Mouse (Mus musculus) brown adipose tissue, adult 24 weeks (tissue): Measurements from ENCODE around the gene Ncdn. TPM values are rescaled to one million over a fixed set of nuclear protein-coding genes. Genes with fewer than 3 reads are reported as not detected.
A peak's percentile ranks its signal among the peaks of the same experiment; 100 is the strongest.

Source experiments
- H3K27ac ChIP-seq: fragments of 200-500 bp; replicated peaks from 2 replicates; pipeline ENCODE4 v1.5.1; 2012; ENCODE audit warnings: low read depth, mild to moderate bottlenecking, low read length
- H3K4me1 ChIP-seq: fragments of 200-500 bp; 2 replicates; pipeline ENCODE4 v1.6.1; 2012; ENCODE audit warnings: low read length, mixed read lengths; ENCODE audit not compliant: control insufficient read depth, insufficient read depth, insufficient read length
- H3K4me3 ChIP-seq: fragments of 200-500 bp; 2 replicates; pipeline ENCODE4 v1.5.1; 2012; ENCODE audit warnings: low read depth, mild to moderate bottlenecking, low read length, moderate library complexity; ENCODE audit not compliant: insufficient read depth
- polyA plus RNA-seq: library from polyadenylated mRNA; stranded (reverse); fragments of >200 nt; gene quantifications from 2 replicates; pipeline ENCODE4 v1.2.4, GENCODE M21; 2012; ENCODE audit not compliant: missing spikeins, insufficient read depth, insufficient read length

The Ncdn gene
- polyA plus RNA-seq = 6.8 and 7.1 TPM in 2 replicates

DNA sequence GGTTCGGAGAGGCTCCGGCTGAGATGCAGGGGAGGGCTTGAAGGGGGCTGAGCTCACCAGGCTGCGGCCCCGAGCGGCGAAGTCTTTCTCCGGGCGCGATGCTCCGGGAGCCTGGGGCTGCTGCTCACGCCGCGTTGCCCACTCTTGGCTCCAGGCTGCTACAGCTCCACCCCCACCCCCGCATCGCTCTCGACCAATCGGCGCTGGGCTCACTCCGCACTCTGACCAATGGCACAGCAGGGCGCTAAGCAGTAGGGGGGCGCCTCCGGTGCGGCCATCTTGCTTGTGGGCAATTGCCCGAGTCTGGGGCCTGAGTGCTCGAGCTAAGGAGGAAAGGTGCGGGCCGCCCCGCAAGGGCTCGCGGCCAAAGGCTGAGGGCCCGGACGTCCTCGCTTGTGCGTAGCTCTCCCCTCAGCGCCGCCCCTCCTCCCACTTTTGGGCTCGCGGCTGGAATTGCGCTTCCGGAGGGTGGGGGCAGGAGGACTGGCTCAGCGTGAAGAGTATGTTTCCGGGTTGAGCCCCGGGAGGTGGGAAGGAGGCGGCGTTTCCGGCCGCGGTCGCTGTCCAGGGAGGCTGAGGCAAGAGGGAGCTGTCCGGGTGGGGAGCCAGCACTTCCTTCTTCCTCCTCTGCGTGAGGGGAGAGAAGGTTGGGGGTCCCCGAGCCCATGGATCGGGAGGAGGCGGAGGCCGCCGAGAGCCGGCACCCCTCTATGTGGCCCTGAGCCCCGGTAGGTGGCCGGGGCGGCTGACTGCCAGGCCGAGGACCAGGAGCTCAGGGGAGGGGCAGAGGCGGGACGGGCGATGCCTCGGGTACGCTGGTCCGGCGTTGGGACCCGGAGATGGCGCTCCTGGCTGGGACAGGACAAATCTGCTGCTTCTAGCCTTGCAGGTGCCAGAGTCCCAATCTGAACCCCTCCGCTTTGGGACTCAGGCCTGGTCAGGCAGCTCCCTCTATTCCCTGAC lies at the start of gene Ncdn, which contains the start of gene AU040320:
Gene Ncdn (minus strand): TSS at position 171 of the 963 bp plus-strand sequence.
Gene AU040320 (plus strand): TSS at position 277 of the 963 bp plus-strand sequence.
- Histone ChIP-seq H3K4me1 (no peaks in the 10 kb centered on the region; the same call in 1 of the 2 replicates), H3K4me3 (peak within 1 kb of the TSS; percentile 86), H3K27ac (peak within 1 kb of the TSS; percentile 96)

DNA sequence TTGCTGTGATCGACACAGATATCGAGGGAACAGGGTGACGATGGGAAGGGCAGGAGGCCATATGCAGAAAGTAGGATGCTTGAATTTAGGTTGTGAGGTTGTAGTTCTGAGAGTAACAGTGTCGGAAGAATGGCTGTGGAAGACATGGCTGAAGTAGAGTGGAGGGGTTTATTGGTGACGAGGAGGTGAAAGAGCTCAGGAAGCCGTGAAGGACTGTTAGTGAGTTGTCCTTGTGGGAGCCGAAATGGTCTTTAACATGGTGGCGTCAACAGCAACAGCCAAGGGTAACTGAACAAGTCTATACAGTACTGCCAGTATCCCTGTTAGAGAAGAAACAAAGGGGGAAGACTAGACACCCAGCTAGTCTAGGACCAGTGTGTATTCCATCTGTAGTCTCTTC lies 48.9 kb upstream of the Ncdn start:
- no peak overlapping the region for H3K4me3 ChIP-seq
- H3K27ac ChIP-seq = no peak overlapping the region
- H3K4me1 ChIP-seq = peaks cover 5% of the 10 kb centered on the region

DNA sequence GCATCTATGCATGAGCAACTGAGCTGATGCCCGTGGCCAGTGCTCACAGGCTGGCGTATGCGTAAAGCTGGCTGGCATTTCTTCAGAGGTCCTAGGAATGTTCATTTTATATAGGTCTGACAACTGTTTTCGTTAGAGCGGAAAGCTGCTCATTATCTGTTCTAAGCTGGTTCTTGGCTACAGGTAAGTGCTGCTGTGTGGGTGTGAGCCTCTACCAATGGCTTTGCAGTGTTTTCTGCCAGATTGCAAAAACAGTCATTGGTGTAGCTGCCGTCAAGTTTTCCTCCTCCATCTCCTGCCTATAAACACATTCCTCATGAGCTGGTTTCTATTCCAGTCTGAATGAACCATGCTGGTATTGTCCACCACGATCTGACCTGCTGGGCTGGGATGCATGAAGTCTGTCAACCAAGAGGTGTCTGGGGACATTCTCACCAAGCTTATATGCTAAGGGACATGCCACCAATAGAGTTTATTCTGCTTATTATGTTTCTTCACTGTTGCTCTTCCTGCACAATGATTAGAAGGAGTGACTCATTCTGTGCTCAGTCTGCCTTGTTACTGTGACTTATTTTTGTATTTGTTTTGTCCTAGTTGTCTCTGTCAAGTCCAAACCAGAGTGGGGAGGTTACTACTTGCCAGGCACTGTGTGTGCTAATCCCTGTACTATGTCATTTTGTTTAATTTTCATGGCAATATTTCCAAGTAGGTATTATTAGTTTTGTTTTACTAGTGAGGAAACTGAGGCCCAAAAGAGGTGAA lies 39.3 kb upstream of the Ncdn start:
- no peak overlapping the region for H3K4me3 ChIP-seq
- no peak overlapping the region for H3K27ac ChIP-seq
- no peaks in the 10 kb centered on the region for H3K4me1 ChIP-seq

DNA sequence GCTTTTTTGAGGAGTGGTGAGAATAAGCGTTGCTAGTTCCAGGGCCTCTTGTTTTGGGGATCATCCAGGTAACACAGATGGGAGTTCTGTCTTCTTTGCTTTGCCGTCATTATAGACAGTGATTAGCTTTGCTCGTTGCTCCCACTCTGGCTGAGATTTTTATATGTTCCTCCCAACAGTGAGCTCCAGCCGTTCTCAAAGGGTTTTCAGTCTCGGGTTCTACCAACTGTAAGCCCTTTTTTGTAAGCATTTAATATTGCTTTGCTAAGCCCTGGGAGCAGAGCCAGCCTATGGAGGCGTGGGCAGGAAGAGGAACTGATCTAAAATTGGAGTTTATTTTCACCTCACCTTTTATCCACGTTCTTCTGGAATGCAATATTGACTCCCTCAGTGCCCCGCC lies 29.8 kb upstream of the Ncdn start:
- Histone ChIP-seq H3K4me3 (no peak overlapping the region), H3K27ac (no peak overlapping the region), H3K4me1 (no peaks in the 10 kb centered on the region; the same call in 1 of the 2 replicates)

DNA sequence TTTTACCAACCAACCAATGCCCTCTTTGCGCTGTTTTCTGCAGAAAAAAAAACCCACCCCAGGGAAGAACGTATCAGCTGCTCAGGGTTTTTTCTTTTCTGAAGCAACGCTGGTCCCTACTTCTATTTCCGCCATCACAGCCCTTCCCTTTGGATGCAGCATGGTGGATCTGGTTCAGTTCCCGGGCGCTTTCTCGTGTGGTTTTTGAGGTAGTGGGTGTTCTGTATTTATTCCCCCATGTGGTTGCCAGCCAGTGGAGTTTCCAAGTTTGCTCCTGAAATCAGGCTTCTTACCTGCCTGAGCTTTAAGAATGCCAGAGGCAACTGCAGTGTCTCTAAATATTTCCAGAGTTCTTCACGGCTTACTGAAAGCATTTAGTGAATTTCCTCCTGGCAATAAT lies 29.3 kb upstream of the Ncdn start:
- Histone ChIP-seq H3K4me3 (no peak overlapping the region), H3K27ac (no peak overlapping the region), H3K4me1 (no peaks in the 10 kb centered on the region; the same call in 1 of the 2 replicates)

DNA sequence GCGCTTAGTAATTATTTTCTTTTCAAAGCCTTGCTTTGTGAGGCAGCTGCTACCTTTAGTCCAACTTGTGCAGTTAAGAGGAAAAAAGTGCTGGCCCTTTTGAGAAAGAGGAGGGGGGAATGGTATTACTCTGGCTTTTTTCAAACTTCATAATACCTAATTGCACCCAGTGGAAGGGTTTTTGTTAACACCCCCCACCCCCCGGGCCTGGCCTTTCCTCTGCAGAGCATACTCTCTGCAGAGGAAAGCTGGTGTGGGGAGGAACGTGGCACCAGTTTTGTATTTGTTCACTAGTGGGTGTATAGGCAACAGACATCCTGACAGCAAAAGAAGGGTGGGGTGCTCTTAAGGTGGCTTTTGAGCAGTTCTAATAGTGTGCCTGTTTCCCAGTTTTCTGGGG lies 28.6 kb upstream of the Ncdn start:
- no peak overlapping the region for H3K4me3 ChIP-seq
- H3K4me1 ChIP-seq = no peaks in the 10 kb centered on the region; the same call in 1 of the 2 replicates
- H3K27ac ChIP-seq = no peak overlapping the region

DNA sequence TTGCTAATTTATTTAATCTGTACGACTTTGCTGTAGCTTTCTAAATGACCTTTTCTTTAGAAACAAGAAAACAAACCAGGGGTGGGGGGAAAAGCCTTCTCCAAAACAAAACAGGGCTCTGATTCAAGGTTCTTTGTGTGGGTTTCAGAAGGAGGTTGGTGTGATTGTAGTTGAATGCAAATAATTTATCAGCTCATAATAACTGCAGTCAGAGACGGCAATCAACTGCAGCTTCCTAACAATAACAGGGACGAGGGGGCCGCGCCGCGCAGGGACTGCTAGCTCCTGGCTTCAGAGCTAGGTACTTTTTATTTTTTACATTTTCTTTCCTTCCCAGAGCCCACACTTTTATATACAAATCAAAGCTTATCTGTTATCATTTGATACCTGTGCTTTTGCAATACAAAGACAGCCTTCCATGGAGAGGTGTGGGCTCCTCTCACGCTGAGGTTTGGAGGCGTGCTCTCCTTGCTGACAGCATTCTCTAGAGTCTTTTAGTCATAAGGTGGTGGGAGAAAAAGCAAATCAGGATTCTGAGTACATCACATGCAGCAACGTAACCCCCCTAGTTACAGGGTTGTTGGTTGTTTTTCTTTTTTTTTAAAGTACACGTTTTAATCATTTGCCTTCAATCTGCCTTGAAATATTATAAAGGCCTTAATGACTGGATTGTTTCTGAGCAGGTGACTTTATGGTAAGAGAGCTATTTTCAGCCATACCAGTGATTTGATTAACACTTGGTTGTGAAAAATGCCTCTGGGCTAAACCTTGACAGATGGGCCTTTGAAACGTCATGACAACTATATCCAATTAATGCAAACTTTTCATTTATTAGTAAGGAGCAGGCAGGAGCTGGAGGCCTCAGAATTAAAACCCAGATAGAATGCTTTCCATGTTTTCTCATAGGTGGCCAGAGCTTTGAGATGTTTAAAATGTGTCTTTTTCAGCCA lies 26.9 kb upstream of the Ncdn start:
- Histone ChIP-seq H3K27ac (no peak overlapping the region), H3K4me3 (no peak overlapping the region), H3K4me1 (no peaks in the 10 kb centered on the region; the same call in 1 of the 2 replicates)

DNA sequence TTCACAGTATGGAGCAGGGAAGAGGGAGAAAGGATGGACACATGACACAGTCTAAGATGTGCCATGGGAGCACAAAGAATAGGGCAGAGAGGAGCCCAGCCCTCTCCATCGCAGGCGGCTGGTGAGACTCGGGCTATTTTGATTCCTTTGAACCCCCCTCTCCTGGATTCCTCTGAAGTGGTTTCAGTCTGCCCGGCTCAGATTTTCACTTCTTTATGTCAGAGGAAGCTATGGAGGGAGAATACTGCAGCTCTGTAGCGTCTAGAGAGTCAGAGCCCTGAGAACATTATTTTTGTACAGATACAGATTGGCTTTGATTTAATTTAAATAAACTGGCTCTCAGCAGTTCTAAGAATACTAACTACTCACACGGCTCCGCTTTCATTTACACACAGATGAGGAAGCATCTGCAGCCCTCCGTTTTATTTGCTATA lies 25.9 kb upstream of the Ncdn start:
- Histone ChIP-seq H3K4me1 (no peaks in the 10 kb centered on the region; the same call in 1 of the 2 replicates), H3K27ac (no peak overlapping the region), H3K4me3 (no peak overlapping the region)

DNA sequence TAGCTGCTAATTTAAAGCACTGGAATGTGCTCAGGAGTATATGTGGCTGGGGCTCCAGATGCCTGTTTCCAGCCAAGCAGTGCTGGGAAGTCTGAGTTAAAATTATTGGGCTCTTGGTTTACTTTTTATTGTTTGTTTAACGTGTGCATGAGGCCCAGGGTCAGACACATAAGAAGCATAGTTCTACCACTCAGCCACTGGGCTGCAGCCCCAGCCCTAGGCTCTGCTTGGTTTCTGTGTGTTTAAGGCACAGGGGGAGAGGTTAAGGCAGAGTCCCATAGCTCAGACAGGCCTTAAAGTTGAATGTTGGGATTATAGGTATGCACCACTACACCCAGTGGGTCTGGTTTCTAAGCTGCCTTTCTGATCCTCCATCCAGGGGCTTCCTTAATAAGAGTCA lies 21.9 kb upstream of the Ncdn start:
- H3K4me3 ChIP-seq = no peak overlapping the region
- no peak overlapping the region for H3K27ac ChIP-seq
- no peaks in the 10 kb centered on the region for H3K4me1 ChIP-seq

DNA sequence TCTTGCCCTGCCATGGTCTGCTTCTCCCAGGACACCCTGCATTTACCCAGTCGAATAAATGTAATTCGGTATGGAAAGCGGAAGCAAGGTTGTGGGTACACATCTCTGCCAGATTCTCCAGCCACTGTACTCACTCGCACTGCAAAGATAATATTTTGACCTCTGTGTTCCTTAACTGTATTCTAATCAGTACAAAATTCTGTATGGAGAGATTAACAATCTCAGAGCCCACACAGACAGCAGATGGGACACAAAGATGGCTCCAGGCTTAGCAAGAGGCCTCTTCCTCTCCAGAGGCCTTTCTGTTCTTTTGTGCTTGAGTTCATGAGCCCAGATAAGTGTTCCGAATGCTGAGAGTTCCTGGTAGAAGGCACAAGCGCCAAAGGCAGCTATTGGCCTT lies 20.6 kb upstream of the Ncdn start:
- Histone ChIP-seq H3K27ac (no peak overlapping the region), H3K4me1 (no peaks in the 10 kb centered on the region), H3K4me3 (no peak overlapping the region)

DNA sequence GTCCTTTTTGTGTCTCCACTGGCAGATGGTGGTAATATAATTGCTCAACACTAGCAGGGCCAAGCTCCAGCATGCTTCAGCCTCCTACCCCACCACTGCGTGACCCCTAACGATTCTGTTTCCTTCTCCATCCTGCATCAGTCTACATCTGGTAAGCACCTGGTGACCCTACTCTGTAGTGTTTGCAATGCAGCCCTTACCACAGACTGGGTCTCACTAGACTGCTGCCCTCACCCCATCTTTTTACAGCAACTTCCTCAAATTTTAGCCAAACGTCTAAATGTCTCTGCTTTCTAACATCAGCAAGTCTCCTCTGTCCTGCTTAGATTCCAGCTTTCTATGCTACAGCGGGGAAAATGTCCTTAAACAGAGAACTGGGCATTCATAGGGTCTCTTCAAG lies 17.6 kb upstream of the Ncdn start:
- no peak overlapping the region for H3K27ac ChIP-seq
- no peaks in the 10 kb centered on the region for H3K4me1 ChIP-seq
- no peak overlapping the region for H3K4me3 ChIP-seq

DNA sequence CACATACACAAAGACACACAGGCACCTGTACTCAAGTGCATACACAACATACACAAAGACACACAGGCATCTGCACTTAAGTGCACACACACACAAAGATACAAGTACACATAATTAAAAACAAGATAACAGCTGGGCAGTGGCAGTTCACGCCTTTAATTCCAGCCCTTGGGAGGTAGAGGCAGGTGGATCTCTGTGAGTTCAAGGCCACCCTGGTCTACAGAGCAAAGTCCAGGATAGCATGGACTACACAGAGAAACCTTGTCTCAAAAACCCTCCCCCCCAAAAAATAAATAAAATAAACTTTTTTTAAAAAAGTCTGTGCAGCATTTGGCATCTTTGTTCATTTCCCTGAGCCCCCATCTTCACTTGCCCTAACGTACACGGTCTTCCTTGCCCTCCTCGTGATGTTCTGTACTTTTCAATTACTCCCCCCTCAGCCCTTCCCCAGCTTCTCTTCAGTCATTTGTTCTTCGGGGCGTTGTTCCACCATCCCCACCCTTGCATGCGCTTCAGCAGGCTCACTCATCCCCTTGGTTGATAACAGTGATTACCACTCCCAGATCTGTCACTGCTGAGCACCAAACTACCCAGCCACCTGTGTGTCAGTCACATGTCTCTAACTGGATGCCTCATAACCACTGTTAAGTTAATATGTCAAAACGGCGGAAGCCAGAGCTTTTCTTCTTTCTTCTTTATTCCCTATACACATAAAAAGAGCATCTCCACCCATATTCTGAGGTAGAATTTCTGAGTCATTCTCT lies 16.7 kb upstream of the Ncdn start:
- Histone ChIP-seq H3K4me1 (no peaks in the 10 kb centered on the region), H3K27ac (no peak overlapping the region), H3K4me3 (no peak overlapping the region)

DNA sequence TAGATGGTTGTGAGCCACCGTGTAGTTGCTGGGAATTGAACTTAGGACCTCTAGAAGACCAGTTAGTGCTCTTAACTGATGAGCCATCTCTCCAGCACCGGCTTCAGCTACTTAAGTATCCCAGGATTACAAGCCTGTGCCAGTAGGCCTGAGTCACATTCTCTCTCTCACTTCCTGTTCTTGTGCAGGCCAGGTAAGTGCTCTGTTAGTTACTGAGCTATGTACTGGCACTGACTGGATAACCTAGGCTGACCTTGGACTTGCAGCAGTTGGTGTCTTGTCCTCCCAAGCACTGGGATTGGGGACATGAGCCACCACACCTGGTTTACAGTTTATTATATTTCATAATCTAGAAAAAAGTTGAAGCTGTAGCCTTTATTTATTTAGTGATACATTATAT lies 10.2 kb upstream of the Ncdn start:
- no peak overlapping the region for H3K4me3 ChIP-seq
- H3K27ac ChIP-seq = no peak overlapping the region
- H3K4me1 ChIP-seq = no peaks in the 10 kb centered on the region
